Mouse (Mus musculus): ENCODE results near the gene Lrrn4cl. TPM values are rescaled to one million over a fixed set of nuclear protein-coding genes. Genes with fewer than 3 reads are reported as not detected.
"Not testable (repeated sequence)": the region's sequence is repeated elsewhere in the genome, so short reads cannot be mapped to it uniquely, and the experiment has no call there.

The Lrrn4cl gene
- polyA plus RNA-seq, 1 experiment from 2014 or later, result 1.8 TPM

DNA sequence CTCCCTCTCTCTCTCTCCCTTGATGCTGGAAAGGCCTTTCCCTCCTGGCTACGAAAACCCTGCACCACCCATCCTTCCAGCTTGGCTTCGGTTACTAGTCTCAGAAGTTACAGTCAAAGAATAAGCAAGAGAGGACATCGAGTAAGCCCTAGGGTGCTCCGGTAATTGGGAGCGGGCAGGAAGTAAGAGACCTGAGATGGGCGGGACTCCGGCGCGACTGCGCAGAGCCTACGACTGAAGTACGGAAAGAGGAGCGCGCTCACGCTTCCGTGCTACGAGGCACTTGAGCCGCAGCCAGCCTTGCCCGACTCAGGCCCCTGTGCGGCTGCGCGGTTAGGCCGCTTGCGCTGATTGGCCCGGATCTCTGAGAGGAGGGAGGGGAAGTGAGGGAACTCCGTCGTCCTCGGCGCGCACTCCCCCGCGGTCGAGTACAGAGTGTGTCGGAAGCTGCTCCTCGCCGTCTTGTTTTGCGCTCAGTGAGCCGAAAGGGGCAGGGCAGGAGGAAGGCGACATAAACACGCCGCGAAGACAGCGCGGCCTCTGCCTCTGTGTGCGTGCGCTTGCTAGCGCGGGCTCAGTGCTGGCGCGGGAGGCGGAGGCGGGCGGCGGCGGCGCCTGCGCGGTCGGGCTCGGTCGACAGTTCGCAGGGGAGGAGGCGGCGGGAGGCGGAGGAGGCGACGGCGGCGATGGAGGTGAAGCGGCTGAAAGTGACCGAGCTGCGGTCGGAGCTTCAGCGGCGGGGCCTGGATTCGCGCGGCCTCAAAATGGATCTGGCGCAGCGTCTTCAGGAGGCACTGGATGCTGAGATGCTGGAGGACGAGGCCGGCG, 30.8 kb upstream of the Lrrn4cl start, which contains the start of gene Hnrnpul2:
Gene Hnrnpul2 (plus strand): TSS at position 415 of the 828 bp plus-strand sequence.
- Histone ChIP-seq H3K4me3 (peak within 1 kb of the TSS; percentile 91), H3K27ac (peak within 1 kb of the TSS; percentile 99), H3K27me3 (no peaks in the 10 kb centered on the region), H3K36me3 (peaks cover 28% of the 10 kb centered on the region), H3K9ac (peak within 1 kb of the TSS; percentile 95), H3K4me2 (peak within 1 kb of the TSS; percentile 83), H3K9me3 (replicated peaks) (no peaks in the 10 kb centered on the region), H3K4me1 (replicated peaks) (peaks cover 37% of the 10 kb centered on the region)
- ATAC-seq (replicated peaks; ENCODE audit: insufficient number of reproducible peaks, insufficient read depth, low FRiP score, low read depth), result peak; percentile 95
- under 1% methylated on average over 81 of the region's 83 CpGs for WGBS

- Histone ChIP-seq H3K4me2 (peak overlapping the region; percentile 83), H3K36me3 (peaks cover 30% of the 10 kb centered on the region), H3K27me3 (no peaks in the 10 kb centered on the region), H3K9me3 (replicated peaks) (no peaks in the 10 kb centered on the region), H3K9ac (peak overlapping the region; percentile 95), H3K4me1 (replicated peaks) (peaks cover 37% of the 10 kb centered on the region), H3K27ac (peak overlapping the region; percentile 99), H3K4me3 (peak overlapping the region; percentile 91)
- under 1% methylated on average over 48 of the region's 48 CpGs for WGBS
- peak; percentile 8; the same call in 1 of the 2 replicates for ATAC-seq (replicated peaks; ENCODE audit: insufficient number of reproducible peaks, insufficient read depth, low FRiP score, low read depth)
Measured at GRCm38 (mm10) chr19:8820424-8820956, 30.1 kb upstream of the Lrrn4cl start.

DNA sequence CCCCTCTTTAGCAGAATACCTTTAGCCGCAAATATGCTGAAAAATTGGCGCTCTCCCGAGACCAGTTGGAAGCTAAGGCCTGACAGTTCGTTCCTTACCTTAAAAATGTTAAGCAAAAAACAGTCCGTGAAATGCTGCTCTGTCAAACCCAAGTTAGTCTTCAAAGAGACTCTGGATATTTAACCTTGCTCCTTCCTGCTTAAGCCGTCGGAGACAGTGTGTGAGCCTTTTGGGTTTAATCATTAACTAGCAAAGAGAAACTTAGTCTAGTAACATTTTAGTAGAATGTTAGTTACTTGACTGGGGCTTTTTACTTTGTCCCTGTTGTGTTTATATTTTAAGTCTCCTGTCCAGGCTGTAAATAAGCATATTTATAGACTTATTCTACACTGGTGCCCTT, 29.4 kb upstream of the Lrrn4cl start:
- no peak for ATAC-seq (replicated peaks; ENCODE audit: insufficient number of reproducible peaks, insufficient read depth, low FRiP score, low read depth)
- Histone ChIP-seq H3K9me3 (replicated peaks) (no peaks in the 10 kb centered on the region), H3K27ac (peak overlapping the region; percentile 99), H3K4me3 (peak overlapping the region; percentile 91), H3K4me2 (peak overlapping the region; percentile 83), H3K27me3 (no peaks in the 10 kb centered on the region), H3K9ac (peak overlapping the region; percentile 95), H3K4me1 (replicated peaks) (peaks cover 37% of the 10 kb centered on the region), H3K36me3 (peaks cover 33% of the 10 kb centered on the region)
- WGBS, result 0% methylated on average over 7 of the region's 7 CpGs

DNA sequence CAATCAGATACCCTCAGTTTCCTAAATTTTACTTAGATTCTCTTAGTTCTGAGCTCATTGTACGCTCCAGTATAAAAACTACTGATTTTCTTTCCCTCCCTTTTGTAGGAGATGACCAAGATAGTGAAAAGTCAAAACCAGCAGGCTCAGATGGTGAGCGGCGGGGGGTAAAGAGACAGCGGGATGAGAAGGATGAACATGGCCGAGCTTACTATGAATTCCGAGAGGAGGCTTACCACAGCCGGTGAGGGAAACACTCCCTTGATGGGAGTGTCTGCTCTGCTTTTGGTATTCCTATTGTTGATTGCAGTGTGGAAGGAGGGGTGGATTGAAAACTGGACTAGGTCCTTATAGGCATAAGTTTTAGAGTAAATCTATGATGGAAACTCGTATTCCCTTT, 27.9 kb upstream of the Lrrn4cl start:
- Histone ChIP-seq H3K4me2 (peak overlapping the region; percentile 83), H3K27ac (no peak overlapping the region), H3K4me3 (peak overlapping the region; percentile 20), H3K27me3 (no peaks in the 10 kb centered on the region), H3K36me3 (peaks cover 49% of the 10 kb centered on the region), H3K4me1 (replicated peaks) (peaks cover 25% of the 10 kb centered on the region), H3K9me3 (replicated peaks) (no peaks in the 10 kb centered on the region), H3K9ac (peak overlapping the region; percentile 19; the same call in 1 of the 2 replicates)
- no peak for ATAC-seq (replicated peaks; ENCODE audit: insufficient number of reproducible peaks, insufficient read depth, low FRiP score, low read depth)
- 67% methylated on average over 8 of the region's 8 CpGs for WGBS

- Histone ChIP-seq H3K36me3 (peaks cover 99% of the 10 kb centered on the region), H3K9me3 (replicated peaks) (no peaks in the 10 kb centered on the region), H3K27me3 (no peaks in the 10 kb centered on the region), H3K4me2 (no peak within 1 kb of the TSS), H3K4me3 (no peak within 1 kb of the TSS), H3K9ac (no peak within 1 kb of the TSS), H3K27ac (no peak within 1 kb of the TSS), H3K4me1 (replicated peaks) (no peaks in the 10 kb centered on the region)
- ATAC-seq (replicated peaks; ENCODE audit: insufficient number of reproducible peaks, insufficient read depth, low FRiP score, low read depth), result no peak
- WGBS, result 85% methylated on average over 8 of the region's 8 CpGs
Measured at GRCm38 (mm10) chr19:8829660-8830059, 20.9 kb upstream of the Lrrn4cl start, which contains the start of gene AC129217.1. TSS of gene AC129217.1 (plus strand) at chr19:8829773.

DNA sequence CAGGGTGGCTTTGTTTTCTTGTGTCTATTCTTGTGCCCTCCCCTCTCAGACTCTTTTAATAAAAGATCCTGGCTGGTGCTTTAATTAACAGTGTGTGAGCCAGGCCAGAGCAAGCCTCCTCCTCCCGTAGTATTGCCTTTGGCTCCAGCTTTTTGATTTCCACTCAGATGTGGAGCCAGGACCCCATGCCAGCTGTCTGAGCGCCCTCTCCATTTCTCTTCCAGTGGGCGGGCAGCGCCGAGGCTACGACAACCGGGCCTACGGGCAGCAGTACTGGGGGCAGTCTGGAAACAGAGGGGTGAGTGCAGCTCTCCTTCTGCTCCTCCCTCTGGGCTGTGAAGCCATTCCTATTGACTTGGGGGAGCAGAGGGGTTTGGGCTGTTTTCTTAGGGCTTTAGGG, 19.9 kb upstream of the Lrrn4cl start:
- Histone ChIP-seq H3K9ac (no peak overlapping the region), H3K36me3 (peaks cover 93% of the 10 kb centered on the region), H3K9me3 (replicated peaks) (no peaks in the 10 kb centered on the region), H3K27ac (no peak overlapping the region), H3K27me3 (no peaks in the 10 kb centered on the region), H3K4me1 (replicated peaks) (no peaks in the 10 kb centered on the region), H3K4me3 (no peak overlapping the region), H3K4me2 (no peak overlapping the region)
- WGBS, result 89% methylated on average over 8 of the region's 8 CpGs
- ATAC-seq (replicated peaks; ENCODE audit: insufficient number of reproducible peaks, insufficient read depth, low FRiP score, low read depth), result no peak

DNA sequence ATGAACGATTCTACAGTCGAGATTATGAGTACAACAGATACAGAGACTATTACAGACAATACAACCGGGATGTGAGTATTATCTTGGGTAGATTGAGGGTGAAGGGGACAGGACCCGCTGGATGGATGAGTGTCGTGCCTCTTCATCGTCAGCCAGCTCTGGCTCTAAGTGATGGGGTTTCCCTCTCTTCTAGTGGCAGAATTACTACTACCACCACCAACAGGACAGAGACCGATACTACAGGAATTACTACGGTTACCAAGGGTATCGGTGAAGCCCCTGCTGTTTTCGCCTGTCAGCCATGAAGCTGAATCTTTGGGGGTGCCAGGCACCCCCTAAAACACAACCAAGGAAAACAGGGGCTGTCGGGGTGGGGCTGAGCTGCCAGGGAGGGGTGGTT, 19.3 kb upstream of the Lrrn4cl start:
- peaks cover 87% of the 10 kb centered on the region for H3K36me3 ChIP-seq
- no peaks in the 10 kb centered on the region for H3K27me3 ChIP-seq
- no peak overlapping the region for H3K9ac ChIP-seq
- 77% methylated on average over 11 of the region's 11 CpGs for WGBS
- no peak overlapping the region for H3K4me3 ChIP-seq
- ATAC-seq (replicated peaks; ENCODE audit: insufficient number of reproducible peaks, insufficient read depth, low FRiP score, low read depth), result no peak
- H3K4me2 ChIP-seq, result no peak overlapping the region
- no peak overlapping the region for H3K27ac ChIP-seq
- no peaks in the 10 kb centered on the region for H3K9me3 ChIP-seq (replicated peaks)
- H3K4me1 ChIP-seq (replicated peaks), result no peaks in the 10 kb centered on the region

DNA sequence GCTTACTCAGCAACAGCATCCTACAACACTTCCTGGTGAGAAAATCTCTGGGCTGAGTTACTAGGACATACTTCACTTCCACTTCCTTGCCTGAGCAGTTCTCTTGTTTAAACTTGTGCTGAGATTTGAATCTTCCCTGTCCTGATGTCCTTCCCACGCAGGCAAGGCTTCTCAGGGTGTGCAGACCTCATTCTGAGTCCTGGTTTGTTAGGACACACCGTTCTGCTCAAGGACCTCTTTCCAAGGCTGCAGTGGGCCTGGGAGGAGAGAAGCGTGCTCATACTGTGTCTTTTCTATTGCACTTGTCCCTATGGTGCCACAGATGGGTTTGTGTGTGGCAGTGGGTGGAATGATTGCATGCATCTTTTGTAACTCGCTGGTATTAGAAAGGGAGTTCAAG, 17.6 kb upstream of the Lrrn4cl start:
- Histone ChIP-seq H3K36me3 (peaks cover 70% of the 10 kb centered on the region), H3K27me3 (no peaks in the 10 kb centered on the region), H3K4me1 (replicated peaks) (peaks cover 2% of the 10 kb centered on the region), H3K9me3 (replicated peaks) (no peaks in the 10 kb centered on the region), H3K4me2 (no peak overlapping the region), H3K27ac (no peak overlapping the region), H3K4me3 (no peak overlapping the region), H3K9ac (no peak overlapping the region)
- no peak for ATAC-seq (replicated peaks; ENCODE audit: insufficient number of reproducible peaks, insufficient read depth, low FRiP score, low read depth)
- 94% methylated on average over 4 of the region's 4 CpGs for WGBS

DNA sequence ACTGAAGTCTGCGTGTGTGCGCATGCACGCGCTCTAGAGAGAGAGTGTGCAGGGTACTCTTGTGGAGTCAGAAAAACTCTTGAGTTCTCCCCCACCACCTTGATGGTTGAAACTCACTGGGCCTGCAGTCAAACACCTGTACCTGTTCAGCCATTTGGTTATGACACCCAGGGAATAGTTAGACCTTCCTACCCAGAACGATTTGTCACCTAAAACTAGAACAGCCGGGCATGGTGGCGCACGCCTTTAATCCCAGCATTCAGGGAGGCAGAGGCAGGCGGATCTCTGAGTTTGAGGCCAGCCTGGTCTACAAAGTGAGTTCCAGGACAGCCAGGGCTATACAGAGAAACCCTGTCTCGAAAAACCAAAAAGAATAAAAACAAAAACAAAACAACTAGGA, 14.2 kb upstream of the Lrrn4cl start:
- WGBS, result 94% methylated on average over 10 of the region's 10 CpGs

GRCm38 (mm10) chr19:8837251-8837791, 13.2 kb upstream of the Lrrn4cl start, which contains the start of gene Bscl2:
TSS of gene Bscl2 (plus strand) at chr19:8837467.
- Histone ChIP-seq H3K4me2 (peak within 1 kb of the TSS; percentile 95), H3K9me3 (replicated peaks) (no peaks in the 10 kb centered on the region), H3K9ac (peak within 1 kb of the TSS; percentile 76), H3K36me3 (peaks cover 29% of the 10 kb centered on the region), H3K27ac (peak within 1 kb of the TSS; percentile 97), H3K27me3 (no peaks in the 10 kb centered on the region), H3K4me1 (replicated peaks) (peaks cover 33% of the 10 kb centered on the region), H3K4me3 (peak within 1 kb of the TSS; percentile 65)
- peak; percentile 65 for ATAC-seq (replicated peaks; ENCODE audit: insufficient number of reproducible peaks, insufficient read depth, low FRiP score, low read depth)
- 1% methylated on average over 35 of the region's 38 CpGs for WGBS

More for the DNA sequence above, 14.2 kb upstream of the Lrrn4cl start:
- H3K27me3 ChIP-seq; H3K9ac ChIP-seq; ATAC-seq (replicated peaks; ENCODE audit: insufficient number of reproducible peaks, insufficient read depth, low FRiP score, low read depth); H3K4me2 ChIP-seq; H3K4me3 ChIP-seq; H3K27ac ChIP-seq; H3K9me3 ChIP-seq (replicated peaks): not testable (repeated sequence)
- H3K4me1 ChIP-seq (replicated peaks), result peaks cover 33% of the 10 kb centered on the region
- H3K36me3 ChIP-seq, result peaks cover 36% of the 10 kb centered on the region

DNA sequence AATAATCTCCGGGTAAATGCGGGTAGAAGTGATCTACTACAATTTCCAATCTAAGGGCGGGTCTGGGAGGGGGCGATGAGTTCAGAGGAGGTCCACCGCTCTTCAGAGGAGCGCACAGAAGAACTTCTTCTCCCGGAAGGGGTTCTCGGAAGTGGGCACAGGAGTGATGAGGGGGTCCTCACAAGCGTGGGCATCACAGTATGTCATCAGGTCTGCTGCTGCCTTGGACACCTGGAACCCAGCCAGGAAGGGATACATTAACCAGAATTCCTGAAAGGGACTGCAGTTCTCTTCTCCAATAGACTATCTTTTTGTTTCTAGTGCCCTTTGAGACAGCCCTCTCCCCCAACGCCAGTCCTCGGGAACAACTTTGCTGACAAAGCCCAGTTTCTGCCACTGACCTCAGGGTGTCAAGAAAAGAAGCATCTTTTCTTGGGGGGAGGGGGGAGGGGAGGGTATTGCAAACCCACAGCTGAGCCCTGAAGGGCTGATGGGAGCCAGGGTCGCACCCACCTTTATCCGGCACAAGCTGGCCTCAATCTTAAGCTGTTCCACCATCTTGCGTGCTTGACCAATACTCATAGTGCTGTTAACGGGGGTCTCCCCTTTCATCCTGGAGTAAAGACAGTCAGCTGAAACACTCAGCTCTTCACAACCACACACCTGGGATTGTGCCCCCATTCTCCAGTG, 12.4 kb upstream of the Lrrn4cl start:
- H3K4me3 ChIP-seq, result peak overlapping the region; percentile 65
- H3K36me3 ChIP-seq, result peaks cover 28% of the 10 kb centered on the region
- H3K4me2 ChIP-seq, result peak overlapping the region; percentile 95
- H3K4me1 ChIP-seq (replicated peaks), result peaks cover 33% of the 10 kb centered on the region
- WGBS, result 20% methylated on average over 15 of the region's 15 CpGs
- peak overlapping the region; percentile 76 for H3K9ac ChIP-seq
- H3K27me3 ChIP-seq, result no peaks in the 10 kb centered on the region
- H3K27ac ChIP-seq, result peak overlapping the region; percentile 97
- ATAC-seq (replicated peaks; ENCODE audit: insufficient number of reproducible peaks, insufficient read depth, low FRiP score, low read depth), result no peak
- no peaks in the 10 kb centered on the region for H3K9me3 ChIP-seq (replicated peaks)
